Comparison of ENCODE assay signal across 24 mouse cellular contexts in genomic region chr2:152347722-152348121, GRCm38 (mm10). TPM values are rescaled to one million over a fixed set of nuclear protein-coding genes. Genes with fewer than 3 reads are reported as not detected.
DNase-seq lines count a peak whose midpoint lies in the region; ATAC-seq and TF ChIP-seq lines count a peak whose summit lies in the region.
"Had no signal": no experiment of that assay in that cellular context is flagged by ENCODE, and none has a peak within 500 bp of the region (broad histone marks: within the 10 kb centered on the region; RNA-seq: fewer than 3 reads in every experiment).

No protein-coding gene starts in this region.

- no peak overlapping the region for H3K4me2 ChIP-seq in liver, embryonic 11.5 days
- H3K4me2 ChIP-seq in liver, embryonic 15.5 days = no peak overlapping the region
- H3K4me2 ChIP-seq: embryonic facial prominence, embryonic 15.5 days; forebrain, embryonic 12.5 days; hindbrain, embryonic 12.5 days had no signal

- peak overlapping the region; percentile 92 for H3K27ac ChIP-seq in liver, embryonic 11.5 days (ENCODE audit: low read depth, low read length)
- peak overlapping the region; percentile 47; the same call in 1 of the 2 replicates for H3K27ac ChIP-seq in embryonic fibroblast, embryonic 13.5 days (ENCODE audit: insufficient read depth, low read length)
- H3K27ac ChIP-seq in liver, embryonic 15.5 days (replicated peaks) = peak overlapping the region; percentile 80
- no peak overlapping the region for H3K27ac ChIP-seq in hindbrain, embryonic 10.5 days
- H3K27ac ChIP-seq: embryonic facial prominence, embryonic 15.5 days; forebrain, embryonic 12.5 days; hindbrain, embryonic 12.5 days had no signal

- no peak for ATAC-seq in liver, embryonic 11.5 days (replicated peaks; ENCODE audit: low FRiP score)
- ATAC-seq in liver, embryonic 15.5 days (ENCODE audit: insufficient read depth) = no peak
- no peak for ATAC-seq in erythroblast, adult 5-6 weeks (replicated peaks; ENCODE audit: low FRiP score, poor library complexity, severe bottlenecking)
- no peak for ATAC-seq in granulocyte monocyte progenitor cell, adult 5-6 weeks (replicated peaks; ENCODE audit: poor library complexity, severe bottlenecking)
- ATAC-seq: activated CD4-positive, CD25-positive, alpha-beta regulatory T cell, adult 4 months; forebrain, embryonic 16.5 days; hindbrain, embryonic 16.5 days; inflammation-experienced regulatory T-cells, adult 6 months; Patski had no signal

- H3K4me3 ChIP-seq in liver, embryonic 11.5 days (ENCODE audit: low read depth, low read length) = no peak overlapping the region
- H3K4me3 ChIP-seq in embryonic fibroblast, embryonic 13.5 days (ENCODE audit: insufficient read depth, low read length) = no peak overlapping the region
- no peak overlapping the region for H3K4me3 ChIP-seq in liver, embryonic 15.5 days (replicated peaks)
- H3K4me3 ChIP-seq in hindbrain, embryonic 10.5 days = no peak overlapping the region
- H3K4me3 ChIP-seq: embryonic facial prominence, embryonic 15.5 days; forebrain, embryonic 12.5 days; hindbrain, embryonic 12.5 days had no signal

- H3K9me3 ChIP-seq in liver, embryonic 11.5 days (ENCODE audit: control insufficient read depth, low read length) = no peaks in the 10 kb centered on the region
- H3K9me3 ChIP-seq in liver, embryonic 15.5 days (replicated peaks) = no peaks in the 10 kb centered on the region
- H3K9me3 ChIP-seq in hindbrain, embryonic 10.5 days = no peaks in the 10 kb centered on the region
- H3K9me3 ChIP-seq: embryonic facial prominence, embryonic 15.5 days; forebrain, embryonic 12.5 days; hindbrain, embryonic 12.5 days had no signal

- H3K36me3 ChIP-seq in liver, embryonic 11.5 days (ENCODE audit: control insufficient read depth, insufficient read depth, low read length) = no peaks in the 10 kb centered on the region
- H3K36me3 ChIP-seq in liver, embryonic 15.5 days (replicated peaks) = no peaks in the 10 kb centered on the region
- H3K36me3 ChIP-seq in hindbrain, embryonic 10.5 days = no peaks in the 10 kb centered on the region
- H3K36me3 ChIP-seq: embryonic facial prominence, embryonic 15.5 days; forebrain, embryonic 12.5 days; hindbrain, embryonic 12.5 days had no signal

- peaks cover 42% of the 10 kb centered on the region for H3K4me1 ChIP-seq in liver, embryonic 11.5 days (replicated peaks; ENCODE audit: control insufficient read depth, insufficient read depth, low read length)
- H3K4me1 ChIP-seq in embryonic fibroblast, embryonic 13.5 days (ENCODE audit: control insufficient read depth, insufficient read depth, low read length) = peaks cover 15% of the 10 kb centered on the region
- peaks cover 64% of the 10 kb centered on the region for H3K4me1 ChIP-seq in liver, embryonic 15.5 days (replicated peaks)
- H3K4me1 ChIP-seq in hindbrain, embryonic 10.5 days (replicated peaks) = peaks cover 22% of the 10 kb centered on the region

- no peaks in the 10 kb centered on the region for H3K27me3 ChIP-seq in liver, embryonic 11.5 days (replicated peaks; ENCODE audit: control insufficient read depth, insufficient read depth, low read length)
- H3K27me3 ChIP-seq in liver, embryonic 15.5 days = peaks cover 6% of the 10 kb centered on the region; the same call in 1 of the 2 replicates
- H3K27me3 ChIP-seq in hindbrain, embryonic 10.5 days (ENCODE audit: insufficient read depth, poor library complexity, severe bottlenecking) = peaks cover 25% of the 10 kb centered on the region
- H3K27me3 ChIP-seq: Patski had no signal

- peak overlapping the region; percentile 44; the same call in 1 of the 2 replicates for H3K9ac ChIP-seq in liver, embryonic 11.5 days (ENCODE audit: low read depth, low read length)
- no peak overlapping the region for H3K9ac ChIP-seq in liver, embryonic 15.5 days
- H3K9ac ChIP-seq: embryonic facial prominence, embryonic 15.5 days; forebrain, embryonic 12.5 days; hindbrain, embryonic 12.5 days had no signal

- DNase-seq in liver, embryonic 11.5 days (ENCODE audit: low spot score) = no peak
- no peak for DNase-seq in liver
- no peak for DNase-seq in hindbrain, embryonic 10.5 days (ENCODE audit: low spot score)
- DNase-seq: adrenal gland, postnatal 25 days; cerebellum, adult 2 months; cerebellum, postnatal 10 days; embryo, embryonic 11 days; gastrocnemius, postnatal 10 days; kidney, adult 18-20 months had no signal

- 72% methylated on average over 2 of the region's 2 CpGs for WGBS in liver, embryonic 11.5 days
- 68% methylated on average over 2 of the region's 2 CpGs for WGBS in liver, embryonic 15.5 days (ENCODE audit: insufficient replicate concordance)
- 82% methylated on average over 2 of the region's 2 CpGs for WGBS in hindbrain, embryonic 10.5 days

- TF ChIP-seq CTCF in embryonic fibroblast, embryonic 13.5 days (IDR thresholded peaks at IDR 0.05; ENCODE audit: borderline replicate concordance, insufficient read depth, low read length) = no peak

- no peak for TF ChIP-seq POLR2A in embryonic fibroblast, embryonic 13.5 days (IDR thresholded peaks at IDR 0.05; ENCODE audit: low read depth, low read length)

RNA-seq across cellular contexts. Expression of gene Trib3, which starts 3.9 kb away (rescaled TPM):
- polyA plus RNA-seq in liver, embryonic 11.5 days (2014; fragmentation: Nextera tagmentation; extraction: Ambion mirVana) = 13.9 and 18.1 TPM in 2 replicates
- polyA plus RNA-seq in embryonic fibroblast, embryonic 13.5 days (2011; ENCODE audit: insufficient read length, low read depth, missing spikeins) = 49.1 and 85.1 TPM in 2 replicates
- 3.8 and 4.4 TPM in 2 replicates for polyA plus RNA-seq in liver, embryonic 15.5 days (2015; fragmentation: Nextera tagmentation; extraction: Ambion mirVana)
- polyA plus RNA-seq in hindbrain, embryonic 10.5 days (2016; fragmentation: Nextera tagmentation; extraction: Ambion mirVana) = 1.3 and 3.0 TPM in 2 replicates
- 1.0 TPM in 1 of 2 replicates, not detected in the other for total RNA-seq in erythroblast, adult 5-6 weeks (2015; ENCODE audit: low replicate concordance)
- total RNA-seq in erythroblast, adult 5-6 weeks (2017; ENCODE audit: low replicate concordance) = 0.26 and 0.98 TPM in 2 replicates
- not detected in 2 replicates for total RNA-seq in granulocyte monocyte progenitor cell, adult 5-6 weeks (2014; fragmentation: Nextera tagmentation)
- not detected in 2 replicates for total RNA-seq in granulocyte monocyte progenitor cell, adult 5-6 weeks (2017)
- total RNA-seq: common myeloid progenitor, adult 5-6 weeks had no signal

RNA-seq across cellular contexts. Expression of gene Rbck1, which starts 15.3 kb away (rescaled TPM):
- polyA plus RNA-seq in liver, embryonic 11.5 days (2014; fragmentation: Nextera tagmentation; extraction: Ambion mirVana) = 104 and 105 TPM in 2 replicates
- 59.0 and 79.2 TPM in 2 replicates for polyA plus RNA-seq in embryonic fibroblast, embryonic 13.5 days (2011; ENCODE audit: insufficient read length, low read depth, missing spikeins)
- polyA plus RNA-seq in liver, embryonic 15.5 days (2015; fragmentation: Nextera tagmentation; extraction: Ambion mirVana) = 41.4 and 46.1 TPM in 2 replicates
- polyA plus RNA-seq in hindbrain, embryonic 10.5 days (2016; fragmentation: Nextera tagmentation; extraction: Ambion mirVana) = 91.4 and 93.2 TPM in 2 replicates
- total RNA-seq in erythroblast, adult 5-6 weeks (2015; ENCODE audit: low replicate concordance) = 28.2 TPM in 2 replicates
- total RNA-seq in erythroblast, adult 5-6 weeks (2017; ENCODE audit: low replicate concordance) = 16.6 and 25.1 TPM in 2 replicates
- total RNA-seq in granulocyte monocyte progenitor cell, adult 5-6 weeks (2014; fragmentation: Nextera tagmentation) = 109 and 119 TPM in 2 replicates
- 64.2 and 64.5 TPM in 2 replicates for total RNA-seq in granulocyte monocyte progenitor cell, adult 5-6 weeks (2017)

RNA-seq across cellular contexts. Expression of gene Nrsn2, which starts 28.7 kb away (rescaled TPM):
- 0.45 and 0.49 TPM in 2 replicates for polyA plus RNA-seq in liver, embryonic 11.5 days (2014; fragmentation: Nextera tagmentation; extraction: Ambion mirVana)
- not detected in 2 replicates for polyA plus RNA-seq in embryonic fibroblast, embryonic 13.5 days (2011; ENCODE audit: insufficient read length, low read depth, missing spikeins)
- polyA plus RNA-seq in liver, embryonic 15.5 days (2015; fragmentation: Nextera tagmentation; extraction: Ambion mirVana) = not detected in 2 replicates
- polyA plus RNA-seq in hindbrain, embryonic 10.5 days (2016; fragmentation: Nextera tagmentation; extraction: Ambion mirVana) = 1.4 and 5.1 TPM in 2 replicates
- not detected in 2 replicates for total RNA-seq in erythroblast, adult 5-6 weeks (2015; ENCODE audit: low replicate concordance)
- total RNA-seq in erythroblast, adult 5-6 weeks (2017; ENCODE audit: low replicate concordance) = not detected in 2 replicates
- total RNA-seq in granulocyte monocyte progenitor cell, adult 5-6 weeks (2014; fragmentation: Nextera tagmentation) = not detected in 2 replicates
- total RNA-seq in granulocyte monocyte progenitor cell, adult 5-6 weeks (2017) = not detected in 2 replicates
- total RNA-seq: common myeloid progenitor, adult 5-6 weeks; heart, adult 8-10 months; heart, postnatal 25 days had no signal
- polyA plus RNA-seq: activated CD4-positive, CD25-positive, alpha-beta regulatory T cell, adult 4 months; inflammation-experienced regulatory T-cells, adult 6 months; Patski had no signal

RNA-seq across cellular contexts. Expression of gene Sox12, which starts 50.1 kb away (rescaled TPM):
- 8.5 and 9.8 TPM in 2 replicates for polyA plus RNA-seq in liver, embryonic 11.5 days (2014; fragmentation: Nextera tagmentation; extraction: Ambion mirVana)
- polyA plus RNA-seq in embryonic fibroblast, embryonic 13.5 days (2011; ENCODE audit: insufficient read length, low read depth, missing spikeins) = 15.0 and 20.3 TPM in 2 replicates
- polyA plus RNA-seq in liver, embryonic 15.5 days (2015; fragmentation: Nextera tagmentation; extraction: Ambion mirVana) = 1.2 and 1.5 TPM in 2 replicates
- 9.5 and 11.1 TPM in 2 replicates for polyA plus RNA-seq in hindbrain, embryonic 10.5 days (2016; fragmentation: Nextera tagmentation; extraction: Ambion mirVana)
- total RNA-seq in erythroblast, adult 5-6 weeks (2015; ENCODE audit: low replicate concordance) = 2.3 and 2.5 TPM in 2 replicates
- total RNA-seq in erythroblast, adult 5-6 weeks (2017; ENCODE audit: low replicate concordance) = 0.42 and 1.2 TPM in 2 replicates
- total RNA-seq in granulocyte monocyte progenitor cell, adult 5-6 weeks (2014; fragmentation: Nextera tagmentation) = 8.6 and 10.5 TPM in 2 replicates
- total RNA-seq in granulocyte monocyte progenitor cell, adult 5-6 weeks (2017) = 1.5 and 2.4 TPM in 2 replicates

RNA-seq across cellular contexts. Expression of gene Tbc1d20, which starts 54.1 kb away (rescaled TPM):
- 25.1 and 25.9 TPM in 2 replicates for polyA plus RNA-seq in liver, embryonic 11.5 days (2014; fragmentation: Nextera tagmentation; extraction: Ambion mirVana)
- polyA plus RNA-seq in embryonic fibroblast, embryonic 13.5 days (2011; ENCODE audit: insufficient read length, low read depth, missing spikeins) = 61.7 and 74.1 TPM in 2 replicates
- 10.7 and 12.3 TPM in 2 replicates for polyA plus RNA-seq in liver, embryonic 15.5 days (2015; fragmentation: Nextera tagmentation; extraction: Ambion mirVana)
- 27.7 and 30.0 TPM in 2 replicates for polyA plus RNA-seq in hindbrain, embryonic 10.5 days (2016; fragmentation: Nextera tagmentation; extraction: Ambion mirVana)
- 9.6 and 17.9 TPM in 2 replicates for total RNA-seq in erythroblast, adult 5-6 weeks (2015; ENCODE audit: low replicate concordance)
- total RNA-seq in erythroblast, adult 5-6 weeks (2017; ENCODE audit: low replicate concordance) = 5.6 and 9.9 TPM in 2 replicates
- 26.4 and 28.7 TPM in 2 replicates for total RNA-seq in granulocyte monocyte progenitor cell, adult 5-6 weeks (2014; fragmentation: Nextera tagmentation)
- 18.6 and 18.8 TPM in 2 replicates for total RNA-seq in granulocyte monocyte progenitor cell, adult 5-6 weeks (2017)
